Mouse (Mus musculus): ENCODE measurements around the gene Elobl. TPM values are rescaled to one million over a fixed set of nuclear protein-coding genes. Genes with fewer than 3 reads are reported as not detected.

Gene Elobl
- total RNA-seq (2023), result not detected

GRCm38 (mm10) chr11:88966881-88967361 lies at the start of gene Elobl:
Gene Elobl (minus strand): TSS chr11:88966931.

DNA sequence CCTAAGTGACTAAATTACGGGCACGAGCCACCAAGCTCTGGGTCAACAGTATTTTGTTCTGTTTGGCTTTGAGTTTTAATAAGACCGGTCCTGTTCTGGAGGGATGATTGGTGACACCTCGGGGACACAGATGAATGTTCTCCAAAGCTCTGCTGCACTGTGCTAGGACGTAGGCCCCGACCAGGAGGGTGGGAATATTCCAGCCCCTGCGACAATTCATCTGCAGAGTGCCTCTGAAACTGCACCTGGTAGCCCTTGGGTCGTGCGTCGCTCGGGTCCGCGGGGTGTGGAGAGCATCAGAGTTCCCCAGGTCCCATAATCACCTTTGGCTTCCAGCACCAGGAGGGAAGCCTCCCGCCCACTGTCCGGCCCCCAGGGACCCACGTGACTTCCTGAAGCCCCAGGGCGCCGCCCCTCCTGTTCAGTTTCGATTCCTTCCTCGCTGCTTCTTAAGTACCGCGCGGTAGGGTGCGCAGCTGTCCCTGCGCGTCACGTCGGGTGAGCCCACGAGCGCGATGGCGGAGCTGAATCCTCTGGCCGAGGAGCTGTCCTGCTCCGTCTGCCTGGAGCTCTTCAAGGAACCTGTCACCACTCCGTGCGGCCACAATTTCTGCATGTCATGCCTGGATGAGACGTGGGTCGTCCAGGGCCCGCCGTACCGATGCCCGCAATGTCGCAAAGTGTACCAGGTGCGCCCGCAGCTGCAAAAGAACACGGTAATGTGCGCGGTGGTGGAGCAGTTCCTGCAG lies 32.4 kb upstream of the Elobl start, which contains the start of gene Trim25:
Gene Trim25, plus strand, starts transcription at position 403 of the 749 bp plus-strand sequence.

GRCm38 (mm10) chr11:88970202-88970732 lies 3.5 kb upstream of the Elobl start, which contains the start of gene Coil:
Gene Coil (plus strand): TSS chr11:88970252.

GRCm38 (mm10) chr11:88955217-88955969 lies 11.3 kb downstream of the Elobl start, which contains the start of gene Scpep1:
Gene Scpep1 (minus strand): TSS chr11:88955465.

Other genes starting within 250 kb of the Elobl start
- 100 to 1,000 TPM; 156 to 172 TPM for gene Msi2, start 248.4 kb downstream of the Elobl start, total RNA-seq (2023)
- 1 to 10 TPM in 1 of 2 experiments, under 1 TPM in 1; 0.81 to 1.2 TPM for gene Akap1, start 102.3 kb downstream of the Elobl start, total RNA-seq (2023)
- 10 to 100 TPM; 67.2 to 78.9 TPM for gene Scpep1, start 11.5 kb downstream of the Elobl start, total RNA-seq (2023)
- gene Coil, start 3.3 kb upstream of the Elobl start, total RNA-seq (2023), result 10 to 100 TPM; 13.4 to 15.0 TPM
- gene Trim25, start 32.4 kb upstream of the Elobl start, total RNA-seq (2023), result 100 to 1,000 TPM; 131 to 161 TPM
- gene Dgke, start 99.9 kb upstream of the Elobl start, total RNA-seq (2023), result 10 to 100 TPM; 12.7 to 16.4 TPM
- not detected for gene Gm525, start 106.9 kb upstream of the Elobl start, total RNA-seq (2023)